Mouse (Mus musculus): ENCODE results near the gene Ces4a.
"Not testable (repeated sequence)": the region's sequence is repeated elsewhere in the genome, so short reads cannot be mapped to it uniquely, and the experiment has no call there.

DNA sequence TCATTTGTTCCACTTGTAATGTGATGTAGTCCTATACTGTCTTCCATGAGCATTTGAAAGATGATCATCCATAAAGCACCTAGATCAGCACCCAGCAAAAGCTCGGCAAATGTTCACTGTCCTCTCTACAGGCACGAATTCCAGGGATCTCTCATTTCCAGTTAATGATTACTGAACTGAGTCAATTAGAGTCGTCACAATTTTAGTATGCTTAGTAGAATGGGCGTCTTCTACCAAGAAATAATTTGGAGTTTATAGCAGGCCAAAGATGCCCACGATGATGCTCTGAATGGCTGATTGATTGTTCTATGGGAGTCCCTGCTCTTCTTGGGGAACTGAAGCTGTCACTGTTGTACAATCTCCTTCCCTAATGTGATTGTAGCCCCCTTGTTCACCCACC lies 27.9 kb upstream of the Ces4a start:
- not testable (repeated sequence) for TF ChIP-seq CTCF (IDR thresholded peaks at IDR 0.05; ENCODE audit: extremely low read depth, insufficient read depth, insufficient read length, insufficient replicate concordance); POLR2A (IDR thresholded peaks at IDR 0.05; ENCODE audit: low read depth, low read length)

All from spleen, adult 2 months (tissue).